Mouse (Mus musculus) frontal cortex, postnatal 36 days (tissue): ENCODE data around the gene Gpr152.
"Not testable (repeated sequence)": the region's sequence is repeated elsewhere in the genome, so short reads cannot be mapped to it uniquely, and the experiment has no call there.

Experiments used
- DNase-seq, 2 experiments: peaks; one replicate each; pipeline ENCODE4 v3.0.0; 2022; ENCODE audit warnings: low spot score in 2 of 2

The Gpr152 gene

DNA sequence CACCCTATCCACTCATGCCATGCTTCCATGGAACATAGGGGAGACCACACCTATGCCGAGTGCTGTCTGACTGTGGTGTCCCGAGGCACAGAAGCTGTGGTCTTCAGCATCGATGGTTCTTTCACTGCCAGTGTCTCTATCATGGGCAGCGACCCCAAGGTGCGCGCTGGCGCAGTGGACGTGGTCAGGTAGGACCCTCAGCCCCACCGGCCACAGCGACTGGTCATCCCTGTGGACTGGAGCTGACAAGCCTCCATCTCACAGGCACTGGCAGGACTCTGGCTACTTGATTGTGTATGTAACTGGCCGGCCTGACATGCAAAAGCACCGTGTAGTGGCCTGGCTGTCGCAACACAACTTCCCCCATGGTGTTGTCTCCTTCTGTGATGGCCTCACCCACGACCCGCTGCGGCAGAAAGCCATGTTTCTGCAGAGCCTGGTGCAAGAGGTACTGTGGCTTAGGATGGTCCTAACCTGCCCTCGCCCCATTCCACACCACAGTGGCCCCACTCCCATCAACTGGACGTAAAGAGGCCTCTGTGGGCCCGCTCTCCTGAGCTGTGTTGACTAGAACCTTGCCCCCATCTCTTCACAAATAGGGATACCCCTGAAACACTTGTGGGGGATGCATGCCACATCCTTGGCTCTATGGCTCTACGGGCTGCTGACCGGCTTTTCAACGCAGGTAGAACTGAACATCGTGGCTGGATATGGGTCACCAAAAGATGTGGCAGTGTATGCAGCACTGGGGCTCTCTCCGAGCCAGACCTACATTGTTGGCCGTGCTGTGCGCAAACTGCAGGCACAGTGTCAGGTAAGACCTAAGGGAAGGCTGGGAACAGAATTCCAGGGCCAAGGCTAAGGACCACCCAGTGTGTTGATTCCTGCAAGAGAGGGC, 27.3 kb upstream of the Gpr152 start:
- DNase-seq: no peak

DNA sequence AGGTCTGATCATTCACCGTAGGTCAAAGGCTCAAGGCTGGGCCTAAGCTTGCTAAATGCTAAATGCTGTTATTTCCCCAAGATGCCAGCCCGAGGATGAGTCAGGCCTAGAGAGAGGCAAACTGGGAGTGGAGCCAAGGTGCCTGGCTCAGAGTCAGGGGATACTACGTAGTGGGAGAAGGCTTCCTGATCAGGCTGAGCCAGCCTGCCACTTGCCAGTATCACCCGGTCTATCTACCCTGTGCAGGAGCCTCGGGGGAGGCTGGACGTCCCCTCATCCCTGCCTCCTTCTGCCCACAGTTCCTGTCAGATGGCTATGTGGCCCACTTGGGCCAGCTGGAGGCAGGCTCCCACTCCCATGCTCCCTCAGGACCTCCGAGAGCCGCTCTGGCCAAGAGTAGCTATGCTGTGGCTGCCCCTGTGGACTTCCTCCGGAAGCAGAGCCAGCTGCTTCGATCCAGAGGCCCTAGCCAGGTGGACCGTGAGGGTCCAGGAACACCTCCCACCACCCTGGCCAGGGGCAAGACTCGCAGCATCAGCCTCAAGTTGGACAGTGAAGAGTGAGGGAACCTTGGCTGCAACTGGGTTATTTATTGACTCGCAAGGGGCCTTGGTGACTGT, 26.3 kb upstream of the Gpr152 start:
- DNase-seq: peak; percentile 85 to 86

DNA sequence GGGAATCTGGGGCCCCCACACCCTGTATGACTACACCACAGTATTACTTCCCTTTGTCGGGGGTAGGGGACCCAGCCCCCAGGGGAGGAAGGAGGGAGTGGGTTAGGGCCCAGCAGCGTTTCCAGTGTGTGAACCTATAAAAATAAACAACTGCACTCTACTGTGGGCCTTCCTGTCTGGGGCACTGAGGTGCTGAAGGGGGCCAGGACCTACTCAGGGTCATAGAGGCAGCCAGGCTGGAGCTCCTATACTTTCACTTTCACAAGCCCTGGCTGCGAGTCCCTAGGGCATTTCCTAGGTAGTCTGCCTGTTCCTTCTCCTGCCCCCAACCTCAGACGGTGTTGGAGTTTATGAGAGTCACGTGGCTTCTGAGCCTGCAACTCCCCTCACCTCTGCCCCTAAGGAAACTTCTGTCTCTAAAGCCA, 25.8 kb upstream of the Gpr152 start:
- DNase-seq: no peak

DNA sequence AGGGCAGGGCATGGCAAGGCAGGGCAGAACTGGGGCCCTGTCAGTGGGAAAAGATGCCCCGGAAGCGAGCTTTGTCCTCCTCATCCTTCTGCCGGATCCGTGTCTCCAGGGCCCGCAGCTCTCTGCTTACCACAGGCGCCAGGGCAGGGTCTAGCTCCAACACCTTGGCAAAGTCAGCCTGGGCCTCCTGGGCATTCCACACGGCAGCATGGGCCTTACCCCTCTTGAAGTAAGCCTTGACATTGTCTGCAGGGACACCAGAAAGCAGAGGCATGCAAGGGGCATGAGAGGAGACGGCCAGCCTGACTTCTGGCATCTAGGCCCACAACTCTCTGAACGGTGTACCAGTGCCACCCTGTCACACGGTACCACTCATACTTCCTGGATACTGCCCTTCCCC, 25.0 kb upstream of the Gpr152 start:
- no peak for DNase-seq

DNA sequence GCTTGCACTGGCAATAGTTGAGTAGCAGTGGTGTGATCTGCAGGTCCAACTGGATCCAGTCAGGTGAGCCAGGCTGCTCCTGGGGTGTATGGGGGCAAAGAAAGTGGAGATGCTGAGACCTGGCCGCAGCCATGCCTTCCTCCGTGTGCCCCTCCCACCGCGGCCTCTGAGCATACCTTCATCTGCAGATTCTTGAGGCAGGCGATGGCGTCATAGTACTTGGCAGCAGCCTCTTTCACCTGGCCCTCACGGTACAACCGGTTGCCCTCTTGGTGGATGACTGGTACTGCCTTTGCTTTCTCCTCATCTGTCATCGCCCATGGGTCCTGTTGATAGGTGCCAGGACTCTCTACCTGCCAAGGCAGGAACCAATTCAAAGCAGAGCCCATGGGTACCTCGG, 24.4 kb upstream of the Gpr152 start:
- no peak for DNase-seq

DNA sequence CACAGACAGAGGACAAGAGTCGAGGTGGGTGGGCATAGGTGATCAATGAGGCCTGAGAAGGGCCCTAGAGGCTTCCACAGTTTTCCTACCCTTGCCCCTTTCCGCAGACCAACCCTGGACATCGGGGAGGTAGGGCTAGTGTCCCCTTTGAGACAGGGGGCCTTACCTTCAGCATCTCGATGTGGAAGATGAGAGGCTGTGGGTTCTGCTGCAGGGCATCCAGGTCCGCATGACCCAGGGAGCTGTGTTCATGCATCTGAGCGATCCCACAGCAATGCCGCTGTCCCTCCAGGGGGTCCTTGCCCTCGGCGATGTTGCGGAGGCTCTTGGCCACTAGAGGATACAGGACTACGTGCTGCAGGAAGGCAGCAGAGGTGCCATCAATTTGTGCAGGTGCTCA, 23.8 kb upstream of the Gpr152 start:
- DNase-seq: no peak

DNA sequence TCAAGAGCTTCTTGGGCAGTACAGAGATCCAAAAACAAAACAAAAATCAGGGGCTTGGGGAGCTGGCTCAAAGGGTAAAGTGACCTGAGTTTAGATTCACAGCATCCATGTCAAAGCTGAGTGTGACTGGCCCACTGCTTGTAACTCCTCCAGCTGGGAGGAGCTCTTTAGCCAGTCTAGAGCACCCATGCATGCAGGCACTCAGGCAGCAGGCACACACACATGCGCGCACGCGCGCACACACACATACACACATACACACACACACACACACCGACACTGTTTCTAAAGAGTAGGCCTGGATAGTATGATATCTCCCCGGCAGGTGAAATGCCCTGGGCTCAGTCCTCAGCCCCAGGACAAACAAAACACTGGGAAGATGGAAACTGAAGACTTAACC, 22.6 kb upstream of the Gpr152 start:
- no peak for DNase-seq

DNA sequence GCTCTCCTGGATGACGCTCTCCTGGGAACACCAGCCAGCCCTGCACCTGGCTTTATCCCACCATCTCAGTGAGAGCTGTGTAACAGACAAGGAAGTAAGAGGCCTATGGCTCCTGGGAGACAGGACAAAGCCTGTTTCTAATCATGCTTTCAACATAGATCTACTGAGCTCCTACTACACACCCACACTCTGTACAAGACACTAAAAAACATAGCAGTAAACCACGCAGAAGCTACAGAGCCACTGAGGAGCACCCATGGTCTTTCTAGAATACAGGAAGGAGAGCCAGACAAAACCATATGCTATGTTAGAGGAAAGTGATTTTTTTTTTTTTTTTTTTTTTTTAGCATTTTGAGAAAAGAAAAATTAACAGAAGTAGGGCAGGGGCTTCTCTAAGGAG, 21.2 kb upstream of the Gpr152 start:
- no peak for DNase-seq

DNA sequence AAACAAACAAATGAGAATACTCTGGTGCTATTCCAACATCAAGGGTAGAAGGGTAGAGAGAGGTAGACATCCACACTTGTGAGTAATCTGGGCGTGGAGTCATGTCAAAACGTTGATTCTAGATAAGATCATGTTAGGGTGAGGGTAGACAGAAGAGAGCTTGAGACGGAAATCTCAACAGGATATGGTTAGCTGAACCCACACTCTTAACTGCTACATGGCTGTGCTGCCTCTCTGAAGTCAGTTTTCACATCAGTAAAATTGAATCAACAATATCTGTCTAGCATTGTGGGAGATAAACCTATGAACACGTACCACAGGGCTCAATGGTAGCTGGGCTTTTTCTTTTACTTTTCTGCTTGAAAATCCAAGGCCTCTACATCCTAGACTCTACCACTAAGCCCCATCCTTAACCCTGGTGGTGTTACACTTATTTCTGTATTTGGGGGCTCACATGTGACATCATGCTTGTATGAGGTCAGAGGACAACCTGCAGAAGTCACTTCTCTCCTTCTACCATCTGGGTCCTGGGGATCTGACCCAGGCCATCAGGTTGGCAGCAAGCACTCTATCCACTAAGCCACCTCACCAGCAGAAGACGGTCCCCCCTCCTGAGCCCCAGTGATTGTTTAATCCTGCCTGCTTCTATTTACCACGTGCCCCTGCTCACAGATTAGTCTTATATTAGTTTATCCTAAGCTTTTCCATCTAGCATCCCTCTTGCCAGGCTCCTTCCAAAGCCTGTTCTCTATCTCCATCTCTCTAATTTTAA, 19.7 kb upstream of the Gpr152 start:
- DNase-seq: no peak

DNA sequence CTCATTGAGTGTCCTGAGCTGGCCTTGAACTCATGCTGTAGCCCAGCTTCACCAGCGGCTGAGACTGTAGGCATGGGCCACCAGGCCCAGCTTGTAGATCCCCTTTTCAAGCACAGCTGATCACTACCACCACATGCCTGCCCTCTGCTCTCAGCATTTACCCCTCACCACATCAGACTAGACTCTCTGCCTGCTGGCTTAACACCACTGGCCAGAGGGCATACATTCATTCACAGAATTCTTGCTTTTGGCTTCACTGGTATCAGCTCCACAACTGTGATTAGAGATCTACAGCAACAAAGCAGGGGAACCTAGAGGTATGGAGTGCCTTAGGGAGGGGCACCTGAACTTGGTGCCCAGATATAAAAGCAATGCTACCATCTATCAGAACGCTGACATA, 19.1 kb upstream of the Gpr152 start:
- no peak for DNase-seq

DNA sequence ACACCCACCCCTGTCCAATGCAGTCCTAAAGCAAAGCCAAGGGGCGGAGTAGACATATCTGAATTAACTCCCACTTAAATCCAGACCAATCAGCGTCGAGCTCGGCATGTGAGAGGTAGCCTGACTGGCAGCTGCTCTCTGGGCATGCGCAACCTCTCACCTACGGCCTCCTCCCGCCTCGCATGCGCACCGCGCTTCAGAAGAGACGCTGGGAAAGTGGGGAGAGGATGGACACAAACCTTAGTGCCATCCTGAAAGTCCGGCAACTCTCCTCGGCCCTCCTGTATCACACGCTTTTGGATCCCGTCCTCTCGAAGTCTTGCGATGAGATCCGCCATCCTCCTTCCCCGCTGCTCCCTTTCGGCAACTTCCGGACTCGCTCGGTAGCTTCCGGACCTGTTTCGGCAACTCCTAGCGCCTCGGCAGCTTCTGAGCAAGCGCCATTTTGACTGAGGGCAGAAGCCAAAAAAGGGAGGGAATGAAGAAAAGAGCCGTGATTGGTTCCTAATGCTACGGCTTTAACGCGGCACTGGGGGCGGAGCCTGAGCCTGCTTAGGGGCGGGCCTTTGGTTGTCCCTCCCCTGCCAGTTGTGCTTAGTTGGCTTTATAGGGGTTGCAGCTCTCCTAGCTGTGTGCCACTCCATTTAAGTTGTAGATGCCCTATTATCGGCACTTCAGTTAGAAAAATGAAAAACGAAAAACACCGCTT, 18.3 kb upstream of the Gpr152 start:
- DNase-seq: peak; percentile 97 to 98

DNA sequence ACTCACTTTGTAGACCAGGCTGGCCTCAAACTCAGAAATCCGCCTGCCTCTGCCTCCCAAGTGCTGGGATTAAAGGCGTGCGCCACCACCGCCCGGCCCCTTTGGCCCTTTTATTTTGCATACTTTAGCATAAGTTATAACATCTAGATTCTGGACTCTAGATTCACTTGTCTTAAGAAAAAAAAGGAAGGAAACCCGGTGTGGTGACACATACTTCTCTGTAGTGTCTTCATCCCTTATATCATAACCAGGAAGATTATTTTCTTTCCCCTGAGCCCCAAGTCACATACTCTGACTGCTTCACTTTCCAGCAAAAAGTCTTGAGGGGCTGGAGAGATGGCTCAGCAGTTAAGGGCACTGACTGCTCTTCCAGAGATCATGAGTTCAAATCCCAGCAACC, 17.7 kb upstream of the Gpr152 start:
- not testable (repeated sequence) for DNase-seq

DNA sequence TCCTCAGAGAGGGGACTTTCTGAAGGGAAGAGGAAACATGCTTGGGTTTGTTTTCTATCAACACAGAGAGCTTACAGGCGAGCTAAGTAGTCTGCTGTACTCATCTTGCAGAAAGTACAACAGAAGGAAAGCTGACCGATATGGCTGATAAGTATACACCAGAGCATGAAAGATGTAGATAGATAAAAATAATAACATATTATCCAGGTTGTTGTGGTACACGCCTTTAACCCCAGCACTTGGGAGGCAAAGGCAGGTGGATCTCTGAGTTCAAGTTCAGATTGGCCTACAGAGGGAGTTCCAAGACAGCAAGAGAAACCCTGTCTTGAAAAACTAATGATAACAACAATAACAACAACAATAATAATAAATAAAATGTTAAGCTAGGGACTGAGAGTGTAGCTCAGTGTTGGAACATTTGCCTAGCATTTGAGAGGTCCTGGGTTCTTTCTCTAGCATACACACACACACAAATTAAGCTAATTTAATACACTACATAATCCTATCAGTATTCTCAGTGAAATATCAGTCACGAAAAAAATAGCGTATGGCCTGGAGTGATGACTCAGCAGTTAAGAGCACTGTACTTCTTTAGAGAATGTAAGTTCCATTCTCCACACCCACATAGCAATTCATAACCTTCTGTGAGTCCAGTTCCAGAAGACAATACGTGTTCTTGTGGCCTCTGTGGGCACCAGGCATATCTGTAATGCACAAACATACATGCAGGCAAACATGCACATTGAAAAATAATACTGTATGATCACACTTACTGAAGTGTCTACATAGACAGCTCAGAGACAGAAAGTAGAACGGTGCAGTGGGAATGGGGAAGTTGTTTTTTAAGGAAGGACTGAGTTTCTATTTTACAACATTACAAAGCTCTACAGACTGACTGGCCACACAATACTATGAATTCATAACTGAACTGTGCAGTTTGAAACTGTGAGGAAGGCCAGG, 16.9 kb upstream of the Gpr152 start:
- DNase-seq: no peak

DNA sequence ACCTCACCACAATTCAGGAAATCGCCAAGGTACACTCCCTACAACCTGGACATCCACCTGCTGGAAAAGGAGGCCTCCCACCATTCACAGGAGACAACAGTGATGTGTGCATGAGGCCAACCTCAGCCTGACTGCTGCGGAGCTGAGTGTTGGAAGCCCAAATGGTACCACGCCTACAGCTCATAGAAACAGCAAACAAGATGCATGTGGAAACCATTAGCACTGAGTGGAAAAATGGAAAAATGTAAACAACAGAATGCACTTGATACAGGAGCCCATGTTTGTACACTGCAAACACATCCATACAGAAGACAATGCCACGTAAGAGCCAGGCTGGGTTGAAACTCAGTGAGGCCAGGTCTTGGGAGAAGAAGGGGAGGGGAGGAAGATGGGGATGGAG, 15.2 kb upstream of the Gpr152 start:
- no peak for DNase-seq

DNA sequence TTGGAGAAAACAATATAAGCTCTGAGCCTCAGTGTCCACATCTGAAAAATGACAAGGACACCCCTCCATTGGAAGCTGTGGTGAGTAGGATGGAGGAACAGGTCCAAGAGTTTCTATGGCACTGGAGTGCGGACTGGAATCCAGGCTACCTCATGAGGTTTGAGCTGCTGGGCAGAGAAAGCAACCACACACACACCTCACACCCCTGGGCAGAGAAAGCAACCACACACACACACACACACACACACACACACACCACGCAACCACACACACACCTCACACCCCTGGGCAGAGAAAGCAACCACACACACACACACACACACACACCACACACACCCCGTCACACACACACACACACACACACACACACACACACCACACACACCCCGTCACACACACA, 14.3 kb upstream of the Gpr152 start:
- peak in 1 of 2 experiments; percentile 43 for DNase-seq

DNA sequence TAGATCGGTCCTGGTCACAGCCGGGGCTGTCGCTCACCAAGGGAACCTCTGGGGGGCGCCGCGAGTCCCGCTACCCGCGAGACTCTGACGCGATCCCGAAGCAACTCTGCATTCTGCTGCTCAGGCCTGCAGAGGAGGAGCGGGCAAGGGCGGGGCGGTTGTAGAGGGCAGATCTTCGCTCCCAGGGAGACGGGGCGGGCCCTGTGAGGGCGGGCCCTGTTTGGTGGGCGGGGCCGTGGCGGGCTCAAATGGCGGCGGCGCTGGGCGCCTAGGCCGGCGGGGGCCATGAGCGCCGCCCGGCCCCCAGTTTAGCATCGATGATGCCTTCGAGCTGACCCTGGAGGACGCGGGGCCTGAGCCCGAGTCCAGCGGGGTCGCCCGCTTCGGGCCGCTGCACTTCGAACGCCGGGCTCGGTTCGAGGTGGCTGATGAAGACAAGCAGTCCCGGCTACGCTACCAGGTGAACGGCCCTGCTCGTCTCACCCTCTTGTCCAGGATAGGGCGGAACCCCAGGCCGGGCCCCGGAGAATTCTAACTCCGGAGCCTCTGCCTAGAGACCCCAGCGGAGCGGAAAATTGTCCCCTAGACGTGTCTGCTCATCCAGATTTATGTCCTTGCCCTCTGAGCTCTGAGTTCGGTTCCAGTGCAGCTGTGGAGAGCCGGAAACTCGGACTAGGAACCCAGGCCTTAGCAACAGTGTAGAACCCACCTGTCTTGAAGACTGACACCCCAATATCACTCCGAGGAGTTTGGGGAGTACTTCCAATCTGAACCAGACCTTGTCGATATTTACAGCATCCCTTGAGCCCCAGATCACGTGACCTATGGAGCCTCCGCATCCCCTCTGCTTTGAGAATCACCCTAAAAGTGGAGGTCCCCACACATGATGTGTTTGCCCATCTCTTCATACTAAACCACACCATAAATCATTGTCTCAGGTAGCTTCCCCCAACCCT, 13.6 kb upstream of the Gpr152 start, which contains the start of gene Aip:
Gene Aip, minus strand, starts transcription at position 118 of the 956 bp plus-strand sequence.
- peak; percentile 96 to 97 for DNase-seq

DNA sequence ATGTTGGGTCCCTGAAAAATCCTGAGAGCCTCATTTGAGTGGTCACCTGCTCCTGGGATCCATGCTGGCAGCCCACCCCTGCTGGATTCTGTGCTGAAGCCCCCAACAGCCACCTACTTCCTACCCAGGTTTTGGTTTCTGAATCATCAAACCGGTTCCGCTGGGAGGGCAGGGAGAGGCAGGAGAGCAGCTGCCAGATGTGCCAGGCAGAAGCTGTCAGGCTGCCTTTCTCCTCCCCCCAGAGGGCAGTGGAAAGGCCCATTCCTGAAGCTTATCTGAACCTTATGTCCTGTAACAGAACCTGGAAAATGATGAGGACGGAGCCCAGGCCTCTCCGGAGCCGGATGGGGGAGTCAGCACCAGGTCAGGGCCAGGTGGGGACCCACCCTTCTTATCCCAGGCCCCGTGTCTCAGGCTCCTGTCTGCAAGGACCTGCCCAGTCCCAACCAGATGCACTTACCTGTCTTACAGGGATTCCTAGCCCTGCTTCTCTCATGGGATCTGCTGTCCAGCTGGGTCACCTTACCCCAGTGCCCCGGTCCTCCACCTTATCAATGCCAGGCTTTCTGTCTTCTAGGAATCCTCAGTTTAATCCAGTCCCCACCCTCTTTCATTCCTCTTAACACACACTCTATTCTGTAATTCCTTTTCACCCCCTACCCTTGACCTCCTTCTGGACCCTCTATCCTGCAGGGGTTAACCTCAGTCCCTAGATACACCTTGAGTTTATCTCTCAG, 12.7 kb upstream of the Gpr152 start:
- no peak for DNase-seq

DNA sequence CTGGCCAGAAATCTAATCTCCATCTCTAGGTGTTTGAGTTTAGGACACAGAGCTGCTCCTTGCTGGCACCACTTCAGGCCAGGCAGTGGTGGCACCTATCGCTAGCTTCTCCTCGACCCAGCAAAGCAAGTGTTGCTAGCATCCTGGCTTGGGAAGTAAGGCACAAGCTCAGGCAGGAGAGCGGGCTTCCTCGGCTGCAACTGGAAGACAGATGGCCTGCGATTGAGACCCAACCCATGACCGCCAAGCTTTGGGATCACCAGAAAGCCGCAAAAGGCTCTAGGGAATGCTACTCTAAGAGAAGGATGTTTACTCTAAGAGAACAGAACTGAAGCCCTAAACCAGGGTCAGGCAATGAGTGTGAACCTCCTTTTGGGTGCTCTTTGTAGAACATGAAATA, 10.1 kb upstream of the Gpr152 start:
- DNase-seq: no peak

DNA sequence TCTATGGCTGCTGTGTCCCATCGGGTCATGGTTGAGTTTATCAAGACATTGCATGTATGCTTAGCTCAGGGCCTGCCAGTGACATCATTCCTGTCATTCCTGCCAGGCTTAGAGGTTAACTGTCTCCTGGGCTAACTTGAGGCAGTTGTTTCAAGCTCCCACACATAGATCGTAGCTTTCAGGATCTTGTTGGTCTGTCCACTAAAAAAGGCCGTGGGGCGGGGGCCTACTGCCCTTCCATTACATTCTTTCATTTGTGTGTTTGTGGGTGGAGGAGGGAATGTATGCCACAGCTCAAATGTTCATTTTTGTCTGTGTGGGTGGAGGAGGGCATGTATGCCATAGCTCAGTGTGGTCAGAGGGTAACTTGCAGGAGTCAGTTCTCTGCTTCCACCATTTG, 9.5 kb upstream of the Gpr152 start:
- no peak for DNase-seq
